Mouse (Mus musculus): ENCODE measurements at regions not wholly inside any gene's neighbourhood (a gene's known extent, or its start where the extent isn't known, plus 50 kb on each side); places are given as distances from the start of the nearest gene placed in this dataset.

GRCm38 (mm10) chr10:54993641-54994040 is 917.2 kb upstream of the Man1a start:
- peak; percentile 10 to 58 for DNase-seq (ENCODE audit: extremely low spot score in 1 of 2, low spot score in 1 of 2)

DNA sequence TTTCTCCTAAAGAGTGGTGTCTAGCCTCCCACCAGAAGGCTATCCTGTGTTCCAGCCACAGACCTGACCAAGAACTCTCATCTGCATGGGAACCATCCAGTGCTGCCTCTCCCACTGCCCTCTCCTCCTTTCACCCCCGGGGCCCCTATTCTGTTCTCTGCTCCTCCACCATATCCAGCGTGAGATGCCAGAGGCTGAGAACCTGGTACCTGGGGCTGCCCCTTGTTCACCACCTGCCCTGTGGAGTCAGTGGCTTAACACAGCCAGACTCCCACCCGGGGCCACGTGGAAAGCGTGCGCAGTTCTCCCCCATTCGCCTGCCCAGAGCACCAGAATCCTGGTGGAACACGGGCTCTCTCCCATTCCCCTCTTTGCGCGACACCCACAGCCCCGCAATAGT is 879.5 kb upstream of the Man1a start:
- DNase-seq (ENCODE audit: extremely low spot score in 1 of 2, low spot score in 1 of 2): no peak

GRCm38 (mm10) chr10:54941195-54942062 is 865.0 kb upstream of the Man1a start:
- DNase-seq (ENCODE audit: extremely low spot score in 1 of 2, low spot score in 1 of 2): no peak

DNA sequence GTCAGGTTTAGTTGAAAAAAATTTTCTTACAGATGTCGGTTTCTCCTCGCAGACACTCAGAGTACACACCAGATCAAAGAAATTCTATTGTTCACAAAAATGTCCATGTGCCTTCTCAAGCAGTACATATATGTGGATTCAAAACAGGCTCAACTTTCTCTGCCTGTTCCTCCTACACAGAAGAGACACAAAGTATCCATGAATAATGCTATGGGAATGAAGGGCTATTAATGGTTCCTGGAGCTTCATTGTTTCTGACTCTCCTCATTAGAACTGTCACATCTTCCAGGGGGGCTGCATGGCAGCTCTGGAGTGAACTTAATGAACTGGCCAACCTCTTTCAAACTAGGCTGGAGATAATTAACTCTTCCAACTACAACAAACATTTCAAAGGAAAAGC is 863.1 kb upstream of the Man1a start:
- DNase-seq (ENCODE audit: extremely low spot score in 1 of 2, low spot score in 1 of 2): no peak

All from frontal cortex, adult 2 months (tissue).